Mouse (Mus musculus) cerebellum, adult 9-10 months (tissue): ENCODE measurements at regions not wholly inside any gene's neighbourhood (a gene's known extent, or its start where the extent isn't known, plus 50 kb on each side); places are given as distances from the start of the nearest gene placed in this dataset.

Experiments used
- DNase-seq: peaks from one replicate; pipeline ENCODE4 v3.0.0; 2022

GRCm38 (mm10) chr7:136383296-136383695, 511.1 kb upstream of the Mgmt start:
- DNase-seq, result no peak

- no peak for DNase-seq
These were observed 506.7 kb upstream of the Mgmt start for GRCm38 (mm10) chr7:136387736-136388135.

DNA sequence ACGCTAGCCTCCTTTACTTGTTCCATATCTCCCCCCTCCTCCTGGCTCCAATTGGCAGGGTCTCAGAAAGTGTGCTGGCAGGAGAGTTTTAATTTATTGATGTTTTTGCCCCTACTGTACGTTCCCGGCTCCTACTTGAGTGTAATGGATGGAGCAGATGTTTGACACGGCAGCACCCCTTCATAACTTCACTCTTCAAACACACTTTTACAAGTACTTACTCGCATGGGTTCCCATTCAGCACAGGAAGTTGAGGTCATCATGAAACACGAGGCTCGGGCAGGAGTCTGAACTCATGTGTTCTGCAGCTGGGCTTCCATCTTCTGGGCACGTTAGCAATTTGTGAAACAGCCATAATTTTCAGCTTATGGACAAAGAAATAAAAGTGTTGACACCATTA, 504.3 kb upstream of the Mgmt start:
- DNase-seq, result no peak

GRCm38 (mm10) chr7:136393454-136393853, 501.0 kb upstream of the Mgmt start:
- DNase-seq, result no peak

- no peak for DNase-seq
These were observed 498.6 kb upstream of the Mgmt start for GRCm38 (mm10) chr7:136395838-136396237.

DNA sequence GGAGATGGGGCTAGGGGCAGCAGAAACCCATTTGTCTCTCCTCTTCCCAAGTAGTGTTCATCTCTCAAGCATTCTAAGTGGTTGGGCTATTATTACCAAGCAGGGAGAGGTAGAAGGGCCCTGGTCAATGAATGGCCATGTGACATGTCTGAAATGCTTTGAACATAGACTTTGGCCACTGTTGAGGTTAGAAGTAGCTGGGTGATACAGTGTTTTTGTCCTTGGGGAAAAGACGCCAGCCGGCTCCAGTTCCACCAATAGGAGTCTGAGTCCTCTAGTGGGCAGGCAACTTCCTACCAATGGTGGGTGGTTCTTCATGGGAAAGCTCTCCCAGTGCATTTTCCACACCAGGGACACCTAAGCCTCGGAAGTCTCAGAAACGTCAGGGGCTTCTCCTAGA, 497.3 kb upstream of the Mgmt start:
- no peak for DNase-seq

DNA sequence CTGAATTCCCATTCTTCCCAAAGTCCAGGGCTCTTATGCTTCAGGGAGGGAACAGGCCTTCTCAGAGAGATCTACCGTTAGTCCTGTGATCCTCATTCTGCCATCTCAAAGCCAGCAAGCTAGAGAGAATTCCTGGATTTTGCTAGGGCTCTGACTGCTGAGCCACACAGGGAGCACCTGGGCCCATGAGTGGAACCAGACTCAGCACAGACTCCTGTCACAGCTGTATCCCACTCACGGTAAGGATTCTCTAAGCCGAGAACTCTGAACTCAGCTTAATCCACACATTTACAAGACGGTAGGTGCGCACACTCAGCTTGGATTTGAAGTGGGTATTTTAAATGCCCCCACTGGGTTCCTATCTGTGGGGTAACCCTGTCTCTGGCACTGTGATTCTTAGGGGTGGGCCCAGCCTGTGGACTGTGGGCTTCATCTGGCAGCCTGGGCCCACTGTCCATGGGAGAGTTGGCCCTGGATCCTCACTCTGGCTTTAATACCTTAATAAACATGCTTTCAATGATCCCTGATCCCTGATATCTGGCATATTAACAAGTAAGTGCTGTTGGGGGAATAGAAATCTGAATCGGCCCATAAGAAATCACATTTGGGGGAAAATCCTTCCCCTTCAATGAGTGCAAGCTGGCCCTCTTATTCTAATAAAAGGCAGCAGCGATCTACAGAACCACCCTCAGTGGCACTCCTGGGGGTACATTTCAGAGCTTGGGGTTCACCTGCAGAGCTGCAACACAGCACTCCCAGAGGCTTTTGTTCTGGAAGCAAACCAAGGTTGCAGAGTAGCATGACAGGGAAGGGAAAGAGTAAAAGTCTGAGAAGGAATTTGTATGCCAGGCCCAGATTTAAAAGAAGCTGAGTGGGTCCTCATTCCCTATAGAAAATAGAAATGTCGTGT, 491.5 kb upstream of the Mgmt start:
- DNase-seq, result no peak

DNA sequence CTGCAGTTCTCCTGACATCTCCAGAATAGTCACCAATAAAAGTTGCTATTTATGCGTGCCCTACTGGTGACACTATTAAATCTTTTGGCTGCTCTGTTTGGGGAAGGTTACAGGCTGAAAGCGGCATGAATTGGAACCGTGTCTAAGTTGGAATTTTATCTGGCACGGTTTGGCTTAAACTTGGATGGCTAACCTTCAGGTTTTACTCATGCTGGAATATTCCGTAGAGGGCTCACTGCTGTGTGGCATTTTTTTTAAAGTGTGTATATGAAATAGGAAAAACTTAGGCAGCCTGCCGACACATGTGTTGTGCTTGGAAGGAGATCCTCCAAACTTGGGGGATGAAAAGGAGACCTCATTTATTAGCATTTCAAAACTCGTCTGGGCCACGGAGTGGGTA, 489.0 kb upstream of the Mgmt start:
- DNase-seq, result no peak

DNA sequence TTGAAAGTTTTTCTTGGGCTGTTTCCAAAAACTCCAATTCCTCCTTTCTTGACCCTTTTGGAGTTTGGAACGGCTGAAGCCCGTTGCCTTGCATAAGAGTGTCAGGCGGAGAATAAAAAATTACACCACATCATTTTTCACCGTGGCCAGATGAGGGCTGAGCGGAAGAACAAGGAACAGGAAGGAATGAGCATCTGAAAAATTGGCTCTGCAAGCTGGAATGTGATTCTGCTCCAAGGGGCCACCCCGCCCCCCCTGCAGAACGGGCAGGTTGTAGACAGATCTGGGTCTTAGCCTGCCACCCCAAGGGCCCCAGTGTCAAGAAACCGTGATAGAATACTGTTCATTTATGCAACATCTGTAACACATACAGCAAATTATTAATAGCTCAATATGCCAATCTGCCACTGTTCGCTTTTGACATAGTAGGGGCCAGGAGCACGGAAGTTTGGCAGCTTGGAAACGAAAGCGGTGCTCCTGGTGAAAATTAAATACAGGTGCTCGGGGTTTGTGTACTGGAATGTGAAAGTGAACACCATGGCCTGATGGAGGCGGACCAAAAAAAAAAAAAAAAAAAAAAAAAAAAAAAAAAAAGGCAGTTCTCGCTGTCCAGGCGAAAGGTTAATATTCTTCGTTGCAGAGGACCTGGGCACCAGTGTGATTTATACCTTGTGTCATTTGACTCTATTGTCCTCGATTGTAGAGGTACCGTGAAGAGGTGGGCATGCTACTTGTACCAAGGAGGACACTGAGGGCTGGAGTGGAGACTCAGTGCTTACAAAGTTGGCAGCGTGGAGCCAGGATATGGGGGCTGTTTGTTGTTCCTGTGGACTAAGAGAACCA, 487.9 kb upstream of the Mgmt start:
- no peak for DNase-seq

- DNase-seq, result no peak
These were observed 479.6 kb upstream of the Mgmt start for GRCm38 (mm10) chr7:136414808-136415207.

- no peak for DNase-seq
These were observed 477.1 kb upstream of the Mgmt start for GRCm38 (mm10) chr7:136417327-136417726.

DNA sequence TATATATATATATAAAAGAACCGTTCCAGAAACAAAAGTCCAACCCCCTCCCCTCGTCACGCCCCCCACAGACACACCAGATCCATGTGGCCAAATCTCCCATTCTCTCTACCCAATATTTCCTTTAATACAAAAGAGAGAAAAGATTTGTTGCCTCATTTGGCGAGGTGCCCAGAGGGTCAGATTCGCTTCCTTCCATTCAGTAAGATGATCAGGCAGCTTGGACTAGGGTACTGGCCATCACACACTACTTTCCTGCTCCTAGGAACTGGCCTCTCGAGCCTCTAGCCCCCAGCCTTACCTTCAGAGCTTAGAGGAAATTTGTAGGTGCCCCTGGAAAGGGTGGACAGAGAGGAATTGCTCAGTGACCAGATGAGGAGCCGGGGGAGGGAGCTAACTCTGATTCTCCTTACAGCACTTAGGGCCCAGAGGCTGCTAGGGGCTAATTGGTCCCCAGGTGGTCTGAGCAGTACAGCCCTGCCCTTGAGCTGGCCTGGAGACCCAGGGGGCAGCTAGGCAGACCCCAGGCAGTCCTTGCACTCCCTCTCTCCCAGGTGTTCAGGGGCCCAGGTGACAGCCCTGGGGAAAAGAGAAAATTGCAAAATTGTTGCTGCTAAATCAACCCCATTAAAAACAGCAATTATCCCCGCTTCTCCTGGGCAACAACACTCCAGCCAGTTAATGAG, 470.4 kb upstream of the Mgmt start:
- no peak for DNase-seq

GRCm38 (mm10) chr7:136427164-136427563, 467.2 kb upstream of the Mgmt start:
- no peak for DNase-seq

DNA sequence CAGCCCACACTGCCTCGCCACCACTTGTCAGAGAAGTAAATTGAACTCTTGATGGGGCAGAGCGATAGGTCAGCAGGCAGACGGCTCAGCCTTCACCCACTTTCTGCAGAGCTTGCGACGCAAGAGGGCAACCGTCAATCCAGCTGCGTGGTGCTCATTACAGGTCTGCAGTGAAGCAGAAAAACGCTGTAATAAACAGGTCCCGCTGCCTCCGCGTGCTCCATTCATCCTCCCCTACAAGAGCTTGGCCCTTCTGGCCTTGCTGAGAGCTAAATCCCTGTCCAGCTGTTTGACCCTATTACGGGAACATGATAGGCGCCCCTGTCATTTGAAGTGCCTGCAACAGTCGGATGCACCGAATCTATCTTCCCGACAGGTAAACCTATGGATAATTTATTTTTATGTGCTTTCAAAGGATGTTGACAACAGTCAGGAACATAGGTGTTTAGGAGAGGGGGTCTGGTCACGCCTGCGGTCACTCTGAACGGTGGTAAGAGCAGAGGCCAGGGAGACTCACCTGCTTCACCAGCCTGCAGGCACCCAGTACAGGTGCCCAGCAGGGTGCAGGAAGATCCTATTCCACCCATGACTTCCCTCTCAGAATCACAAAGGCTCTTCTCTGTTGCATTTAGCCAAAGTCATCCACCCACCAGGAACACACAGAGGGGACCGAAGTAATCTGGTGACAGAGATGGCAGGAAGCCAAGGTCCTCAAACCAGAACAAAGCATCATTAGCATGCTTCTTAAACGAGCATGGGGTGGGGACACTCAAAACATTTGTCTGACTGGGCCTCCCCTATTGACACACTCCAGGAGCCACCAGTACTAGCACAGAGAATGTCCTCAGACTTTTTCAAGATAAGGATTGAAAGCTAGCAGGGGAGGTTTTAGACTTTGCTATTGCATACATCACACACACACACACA, 464.1 kb upstream of the Mgmt start:
- DNase-seq, result no peak

DNA sequence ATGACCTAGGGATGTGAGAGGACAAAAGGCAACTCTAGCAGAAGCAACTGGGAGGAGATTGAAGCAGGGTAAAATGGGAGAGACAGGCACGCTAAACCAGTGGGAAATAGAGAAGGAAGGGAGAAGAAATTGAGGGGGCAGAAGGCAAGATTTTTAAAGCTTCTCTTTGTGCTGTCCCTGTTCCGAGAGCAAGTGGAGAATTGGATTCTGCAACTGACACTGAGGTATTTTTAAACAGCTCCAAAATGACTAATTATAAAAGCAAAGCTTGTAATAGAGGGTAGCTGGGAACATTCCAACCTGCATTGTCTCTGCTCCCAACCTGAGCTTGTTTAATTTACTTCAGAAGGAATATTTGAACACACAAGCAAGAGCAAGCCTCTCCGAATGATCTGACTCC, 460.7 kb upstream of the Mgmt start:
- no peak for DNase-seq

DNA sequence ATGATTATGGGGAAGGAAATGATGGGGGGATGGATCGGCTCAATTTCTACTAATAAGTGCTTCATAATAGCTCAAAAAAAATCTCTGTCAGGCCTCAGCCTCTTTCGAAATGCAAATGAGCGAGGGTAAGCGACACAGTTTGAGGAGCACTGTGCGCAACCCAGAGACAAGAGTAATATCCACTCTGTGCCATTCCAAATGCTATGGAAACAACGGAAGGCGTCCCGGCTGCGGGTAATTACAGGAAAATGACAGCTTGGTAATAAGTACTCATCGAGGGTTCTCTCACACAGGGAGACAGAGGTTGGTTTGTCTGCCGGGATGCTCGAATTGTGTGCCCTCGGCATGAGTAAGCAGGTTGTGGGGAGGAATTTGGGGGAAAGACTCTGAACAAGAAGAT, 459.9 kb upstream of the Mgmt start:
- no peak for DNase-seq

DNA sequence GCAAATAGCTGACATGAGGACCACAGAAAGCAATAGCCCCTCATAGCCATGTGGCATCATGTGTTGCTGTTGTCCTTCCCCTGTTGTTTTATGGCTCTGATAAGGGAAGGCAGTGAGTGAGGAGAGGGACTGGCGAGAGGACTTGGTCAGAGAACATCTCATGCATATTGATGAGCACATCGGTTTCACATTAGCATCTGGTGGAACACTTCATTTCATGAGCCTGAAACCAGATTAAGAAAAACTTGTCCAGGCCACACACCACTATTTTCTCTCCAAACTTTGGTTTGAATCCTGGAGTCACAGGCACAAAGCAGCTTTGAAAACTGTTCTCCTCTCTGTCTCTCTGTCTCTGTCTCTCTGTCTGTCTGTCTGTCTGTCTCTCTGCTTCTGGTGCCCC, 451.0 kb upstream of the Mgmt start:
- DNase-seq, result no peak

DNA sequence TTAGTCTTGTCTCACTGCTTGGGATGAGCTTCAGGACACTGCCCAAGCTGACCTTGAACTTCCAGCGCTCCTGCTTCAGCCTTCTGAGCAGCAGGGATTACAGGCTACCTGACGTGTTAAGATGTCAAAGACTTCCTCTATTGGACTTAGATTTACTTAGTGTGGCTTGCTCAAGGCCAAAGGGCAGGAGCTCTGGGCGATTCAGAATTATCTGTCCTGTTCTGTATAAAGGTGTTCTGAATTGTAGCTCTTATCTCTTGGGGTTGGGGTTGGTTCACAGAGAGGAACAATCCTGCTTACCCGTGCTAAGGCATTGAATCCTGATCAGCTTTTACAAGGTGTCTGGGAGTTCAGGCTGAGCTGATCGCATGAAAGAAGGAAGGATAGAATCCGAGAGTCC, 449.3 kb upstream of the Mgmt start:
- DNase-seq, result no peak

DNA sequence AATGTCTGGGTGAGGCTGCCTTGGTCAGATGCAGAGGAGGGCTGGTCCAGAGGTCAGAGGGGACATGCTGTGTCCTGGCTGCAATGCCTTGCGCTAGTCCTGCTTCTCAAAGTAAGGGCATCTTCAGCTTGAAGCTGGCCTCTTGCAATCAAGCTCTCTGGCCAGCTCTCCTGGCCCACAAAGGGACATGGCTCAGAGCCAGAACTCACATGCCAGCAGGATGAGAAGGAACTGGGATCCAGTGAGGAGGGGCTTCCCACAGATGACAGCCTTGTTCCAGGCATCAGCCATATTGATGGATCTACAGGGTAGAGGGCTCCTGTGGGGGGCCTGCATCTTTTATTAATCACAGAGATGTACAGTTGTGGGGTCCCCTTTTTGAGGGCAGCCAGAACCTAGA, 445.1 kb upstream of the Mgmt start:
- no peak for DNase-seq

- DNase-seq, result no peak
These were observed 442.6 kb upstream of the Mgmt start for GRCm38 (mm10) chr7:136451672-136452361.

DNA sequence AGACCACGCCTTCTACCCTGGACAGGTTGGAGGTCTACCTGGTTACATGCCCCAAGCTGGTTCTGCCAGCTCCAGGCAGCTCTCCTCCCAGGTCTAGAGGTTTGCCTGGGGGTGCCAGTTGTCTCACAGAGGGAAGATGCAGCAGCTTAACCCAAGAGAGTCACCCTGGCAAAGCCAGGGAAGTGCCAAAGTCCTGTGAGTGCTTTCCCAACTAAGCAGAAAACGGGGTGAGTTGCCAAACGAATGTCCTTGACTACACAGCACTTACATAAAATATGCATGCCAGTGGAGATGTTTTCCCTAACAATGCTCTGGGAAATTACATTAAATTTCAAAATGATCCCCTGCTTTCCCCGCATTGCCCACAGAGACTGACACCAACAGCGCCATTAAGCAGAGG, 441.9 kb upstream of the Mgmt start:
- DNase-seq, result no peak

DNA sequence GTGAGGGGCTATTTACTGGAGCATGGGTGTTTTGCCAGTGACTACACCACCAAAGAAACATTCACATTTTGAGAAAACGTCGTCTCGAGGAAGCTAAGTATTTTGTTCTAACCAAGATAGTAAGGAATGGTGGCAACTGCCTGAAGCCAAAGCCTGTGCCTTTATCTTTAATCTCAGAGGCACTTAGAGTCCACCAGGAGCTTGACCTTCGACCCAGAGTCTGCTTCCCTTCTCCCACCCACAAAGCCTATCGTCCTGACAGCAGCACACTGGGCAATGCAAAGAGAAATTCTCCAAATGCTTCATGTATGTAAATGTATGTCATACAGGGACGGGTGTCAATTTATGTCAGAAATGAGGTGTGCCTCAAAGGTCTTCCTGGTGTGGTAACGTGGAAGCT, 437.2 kb upstream of the Mgmt start:
- no peak for DNase-seq
